Mouse (Mus musculus) testis, adult 2 months (tissue): ENCODE measurements around the gene Cnbp.

Experiments used
- CTCF ChIP-seq: fragments of 200-500 bp; IDR thresholded peaks from 2 replicates; pipeline ENCODE4 v1.5.1; 2012; ENCODE audit warnings: low read depth, mild to moderate bottlenecking, inconsistent platforms, low read length, moderate library complexity; ENCODE audit not compliant: control insufficient read depth, insufficient read depth, insufficient replicate concordance
- POLR2A ChIP-seq: fragments of 200-500 bp; IDR thresholded peaks from 2 replicates; pipeline ENCODE4 v1.6.1; 2012; ENCODE audit warnings: low read depth, mild to moderate bottlenecking, inconsistent platforms, low read length, moderate library complexity; ENCODE audit not compliant: control insufficient read depth

- TF ChIP-seq CTCF (no peak), POLR2A (no peak)
These were observed 28.7 kb upstream of the Cnbp start for GRCm38 (mm10) chr6:87879628-87880027.
